Mouse (Mus musculus): ENCODE measurements around the gene Btbd2. TPM values are rescaled to one million over a fixed set of nuclear protein-coding genes. Genes with fewer than 3 reads are reported as not detected.

Gene Btbd2
- polyA plus RNA-seq, 1 experiment from 2014 or later, result 12.7 TPM

DNA sequence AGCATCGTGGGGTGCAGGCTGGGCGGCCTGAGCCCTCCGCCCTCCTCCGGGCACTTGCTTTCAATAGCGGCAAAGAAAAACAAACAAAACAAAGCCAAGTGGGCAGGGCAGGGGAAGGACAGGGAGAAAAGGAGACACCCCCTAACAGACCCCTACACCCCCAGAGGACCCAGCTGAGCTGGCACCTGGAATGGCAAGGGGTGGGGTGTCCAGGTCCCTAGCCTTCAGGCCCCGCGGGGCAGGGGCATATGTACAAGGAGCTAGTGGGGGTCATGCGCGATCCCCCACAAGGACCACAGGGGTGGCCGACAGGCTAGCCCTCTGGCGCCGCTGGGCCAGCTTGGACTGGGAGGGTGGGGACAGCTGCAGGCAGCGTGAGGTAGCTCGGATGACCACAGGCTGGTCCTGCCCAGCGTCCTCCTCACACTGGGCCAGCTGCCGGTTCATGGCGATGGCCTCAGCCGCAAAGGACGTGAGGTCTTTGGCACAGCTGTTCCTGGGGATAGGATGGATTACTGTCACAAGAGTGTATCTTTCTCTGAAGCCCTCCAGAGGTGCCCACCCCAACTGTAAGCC is 10.1 kb upstream of the Btbd2 start:
- H3K27ac ChIP-seq, result no peak overlapping the region

DNA sequence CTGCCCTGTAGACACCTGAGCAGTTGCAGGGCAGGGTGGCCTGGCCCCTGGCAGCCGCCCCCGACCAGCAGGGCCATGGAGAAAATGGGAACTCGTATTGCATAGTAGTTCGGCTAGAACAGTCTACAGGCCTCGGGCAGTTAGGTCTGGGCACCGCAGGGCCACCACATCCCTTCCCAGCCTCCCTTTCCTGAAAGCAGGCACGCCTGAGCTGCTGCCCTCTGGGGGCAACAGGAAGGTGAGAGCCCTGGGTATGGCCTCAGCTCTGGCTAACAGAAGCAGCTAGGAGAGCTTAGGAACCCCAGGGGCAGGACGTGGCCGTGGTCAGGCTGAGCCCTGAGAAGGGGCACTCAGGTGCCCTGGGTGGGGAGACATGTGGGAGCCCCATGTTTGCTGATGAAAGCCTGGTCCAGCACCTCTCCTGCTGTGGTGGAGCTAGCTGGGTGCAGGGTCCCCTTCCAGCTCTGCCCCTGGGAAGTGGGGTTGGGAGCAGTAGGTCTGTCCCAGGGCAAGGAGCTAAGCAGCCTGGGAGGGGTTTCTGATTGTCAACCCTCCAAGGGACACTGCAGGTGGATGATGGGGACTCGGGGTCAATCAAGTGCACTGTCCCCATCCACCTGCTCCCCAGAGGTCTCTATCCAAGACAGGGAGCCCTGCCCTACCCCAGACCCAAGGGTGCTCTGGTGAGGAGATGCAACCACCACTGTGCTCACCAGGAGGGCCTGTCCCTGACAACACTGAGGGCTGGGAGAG is 9.3 kb upstream of the Btbd2 start:
- Histone ChIP-seq H3K9ac (peak overlapping the region; percentile 28; the same call in 1 of the 2 replicates), H3K27me3 (no peaks in the 10 kb centered on the region), H3K4me1 (replicated peaks) (peaks cover 66% of the 10 kb centered on the region), H3K4me3 (replicated peaks) (no peak overlapping the region), H3K4me2 (no peak overlapping the region), H3K9me3 (replicated peaks) (no peaks in the 10 kb centered on the region), H3K27ac (peak overlapping the region; percentile 83; the same call in 1 of the 2 replicates), H3K36me3 (peaks cover 59% of the 10 kb centered on the region)
- WGBS (ENCODE audit: insufficient replicate concordance), result 75% methylated on average over 10 of the region's 10 CpGs
- DNase-seq (no peak), ATAC-seq (ENCODE audit: low read depth) (no peak)

More for the DNA sequence above, 10.1 kb upstream of the Btbd2 start:
- peaks cover 68% of the 10 kb centered on the region for H3K4me1 ChIP-seq (replicated peaks)
- WGBS (ENCODE audit: insufficient replicate concordance), result 81% methylated on average over 19 of the region's 19 CpGs
- H3K9me3 ChIP-seq (replicated peaks), result no peaks in the 10 kb centered on the region
- peaks cover 67% of the 10 kb centered on the region for H3K36me3 ChIP-seq
- H3K9ac ChIP-seq, result no peak overlapping the region
- no peaks in the 10 kb centered on the region for H3K27me3 ChIP-seq
- H3K4me2 ChIP-seq, result no peak overlapping the region
- H3K4me3 ChIP-seq (replicated peaks), result no peak overlapping the region
- DNase-seq, result no peak
- no peak for ATAC-seq (ENCODE audit: low read depth)

DNA sequence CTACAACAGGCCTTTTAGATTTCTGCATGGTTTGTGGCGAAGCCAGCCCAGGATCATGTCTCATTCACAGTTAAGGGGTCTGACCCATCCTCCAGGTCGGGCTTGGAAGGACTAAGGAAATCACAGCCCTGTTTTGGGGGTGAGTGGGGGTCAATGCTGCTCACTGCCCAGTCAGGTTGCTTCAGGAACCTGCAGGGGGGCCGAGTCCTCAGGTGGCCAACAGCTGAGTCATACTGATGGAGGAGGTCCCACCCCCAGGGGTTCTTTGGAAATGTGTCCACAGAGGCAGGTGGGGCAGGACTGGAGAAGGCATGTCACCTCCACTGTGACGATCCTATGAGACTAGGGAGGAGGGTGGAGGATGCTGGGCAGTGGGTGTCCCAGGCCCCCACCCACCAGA is 8.6 kb upstream of the Btbd2 start:
- 53% methylated on average over 4 of the region's 4 CpGs for WGBS (ENCODE audit: insufficient replicate concordance)
- Histone ChIP-seq H3K4me2 (peak overlapping the region; percentile 49), H3K4me3 (replicated peaks) (no peak overlapping the region), H3K27ac (peak overlapping the region; percentile 83), H3K36me3 (peaks cover 52% of the 10 kb centered on the region), H3K4me1 (replicated peaks) (peaks cover 69% of the 10 kb centered on the region), H3K9ac (peak overlapping the region; percentile 60; the same call in 1 of the 2 replicates), H3K9me3 (replicated peaks) (no peaks in the 10 kb centered on the region), H3K27me3 (no peaks in the 10 kb centered on the region)
- ATAC-seq (ENCODE audit: low read depth) (no peak), DNase-seq (no peak)

DNA sequence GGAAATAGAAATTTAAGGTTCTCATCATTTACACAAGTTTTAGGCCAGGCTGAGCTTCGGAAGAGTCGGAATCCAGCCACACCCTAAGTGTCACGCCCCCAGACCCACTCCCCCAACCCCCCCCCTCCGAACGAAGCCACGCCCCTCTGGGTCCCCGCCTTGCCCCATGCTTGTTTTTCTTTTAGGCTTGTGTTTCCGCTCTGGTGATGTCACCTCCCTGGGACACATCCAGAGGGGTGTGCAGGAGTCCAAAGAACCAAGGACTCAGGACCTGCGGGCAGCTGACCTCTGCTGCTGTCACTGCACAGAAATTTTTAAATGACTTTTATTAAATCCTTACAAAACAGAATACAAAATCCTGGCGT is 8.1 kb upstream of the Btbd2 start:
- DNase-seq (no peak), ATAC-seq (ENCODE audit: low read depth) (peak; percentile 29; the same call in 1 of the 2 replicates)
- 15% methylated on average over 10 of the region's 10 CpGs for WGBS (ENCODE audit: insufficient replicate concordance)
- H3K4me1 ChIP-seq (replicated peaks), result peaks cover 69% of the 10 kb centered on the region
- peaks cover 47% of the 10 kb centered on the region for H3K36me3 ChIP-seq
- peak overlapping the region; percentile 83 for H3K27ac ChIP-seq
- no peaks in the 10 kb centered on the region for H3K9me3 ChIP-seq (replicated peaks)
- no peaks in the 10 kb centered on the region for H3K27me3 ChIP-seq
- peak overlapping the region; percentile 49 for H3K4me2 ChIP-seq
- H3K4me3 ChIP-seq (replicated peaks), result peak overlapping the region; percentile 7
- H3K9ac ChIP-seq, result peak overlapping the region; percentile 60

DNA sequence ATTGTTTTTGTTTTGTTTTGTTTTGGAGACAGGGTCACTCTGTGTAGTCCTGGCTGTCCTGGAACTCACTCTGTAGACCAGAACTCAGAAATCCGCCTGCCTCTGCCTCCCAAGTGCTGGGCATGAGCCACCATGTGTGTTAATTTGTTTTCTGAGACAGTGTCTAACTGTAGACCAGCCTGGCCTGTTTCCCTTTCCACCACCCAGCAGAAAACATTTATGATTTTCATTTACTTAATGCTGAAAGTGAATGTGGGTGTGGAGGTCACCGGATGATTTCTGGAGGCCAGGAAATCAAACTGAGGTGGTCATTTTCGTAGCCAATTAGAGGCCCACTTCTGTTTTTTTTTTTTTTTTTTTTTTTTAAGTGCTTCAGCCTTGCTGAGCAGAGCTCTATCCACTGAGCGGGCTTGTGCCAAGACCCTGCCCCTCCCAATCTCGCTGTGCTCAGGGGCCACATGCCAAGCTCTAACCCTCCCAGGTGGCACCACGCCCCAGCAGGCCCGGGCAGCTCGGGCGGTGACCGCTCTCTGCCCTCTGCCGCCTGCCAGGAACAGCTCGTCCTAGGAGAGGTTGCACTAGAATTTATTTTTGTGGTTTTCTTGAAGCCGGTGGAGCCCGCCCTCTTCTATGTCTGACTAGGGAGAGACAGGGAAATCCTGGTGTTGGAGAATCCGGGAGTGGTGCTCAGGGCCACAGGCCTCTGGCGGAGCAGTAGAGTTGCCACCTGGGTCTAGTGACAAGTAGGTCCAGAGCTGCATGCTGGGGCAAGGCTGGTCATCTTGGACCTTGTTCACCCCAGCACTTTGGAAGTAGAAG is 7.5 kb upstream of the Btbd2 start:
- H3K4me1 ChIP-seq (replicated peaks), result peaks cover 67% of the 10 kb centered on the region
- peaks cover 42% of the 10 kb centered on the region for H3K36me3 ChIP-seq
- DNase-seq, result no peak

DNA sequence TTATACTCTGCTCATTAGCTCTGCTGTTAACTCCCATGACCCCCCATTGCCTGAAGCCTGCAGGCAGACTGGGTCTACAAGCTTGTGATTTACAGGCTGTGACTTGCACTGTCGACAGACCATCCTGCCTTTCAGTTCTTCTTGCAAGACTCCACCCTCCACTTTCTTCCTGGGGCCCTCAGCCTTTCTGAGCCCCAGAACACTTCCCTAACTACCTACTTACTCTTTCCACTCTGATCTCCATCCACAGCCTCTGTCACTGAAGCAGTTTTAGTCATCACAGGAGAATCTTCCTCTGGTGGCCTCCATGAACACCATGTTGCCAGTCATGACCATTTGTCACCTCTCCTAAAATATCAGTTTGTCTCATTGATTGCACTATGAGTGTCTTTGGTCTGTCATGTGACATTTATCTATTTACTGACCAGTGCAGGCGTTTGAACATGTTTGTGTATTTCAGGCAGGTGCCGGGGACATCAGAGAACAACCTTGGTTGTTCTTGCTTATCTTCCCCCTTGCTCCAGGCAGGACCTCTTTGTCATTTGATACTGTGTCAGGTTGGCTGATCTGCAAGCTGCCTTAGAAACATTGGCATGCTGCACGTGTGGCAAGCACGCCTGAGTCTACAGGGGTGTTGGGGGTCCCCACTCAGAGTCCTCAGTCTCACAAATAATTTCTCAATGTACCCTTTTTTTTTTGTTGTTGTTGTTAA is 6.8 kb upstream of the Btbd2 start:
- DNase-seq, result no peak
- H3K9me3 ChIP-seq (replicated peaks), result no peaks in the 10 kb centered on the region
- peak overlapping the region; percentile 49; the same call in 1 of the 2 replicates for H3K4me2 ChIP-seq
- H3K27ac ChIP-seq, result peak overlapping the region; percentile 83
- no peak overlapping the region for H3K4me3 ChIP-seq (replicated peaks)
- WGBS (ENCODE audit: insufficient replicate concordance), result 7% methylated on average over 5 of the region's 5 CpGs
- no peaks in the 10 kb centered on the region for H3K27me3 ChIP-seq
- ATAC-seq (ENCODE audit: low read depth), result peak; percentile 17; the same call in 1 of the 2 replicates
- H3K36me3 ChIP-seq, result peaks cover 34% of the 10 kb centered on the region
- peaks cover 69% of the 10 kb centered on the region for H3K4me1 ChIP-seq (replicated peaks)
- H3K9ac ChIP-seq, result peak overlapping the region; percentile 60; the same call in 1 of the 2 replicates

More for the DNA sequence above, 7.5 kb upstream of the Btbd2 start:
- Histone ChIP-seq H3K4me2 (peak overlapping the region; percentile 49), H3K9me3 (replicated peaks) (no peaks in the 10 kb centered on the region), H3K27ac (peak overlapping the region; percentile 83), H3K27me3 (no peaks in the 10 kb centered on the region), H3K4me3 (replicated peaks) (peak overlapping the region; percentile 7; the same call in 1 of the 2 replicates), H3K9ac (peak overlapping the region; percentile 60)
- WGBS (ENCODE audit: insufficient replicate concordance), result 16% methylated on average over 16 of the region's 16 CpGs
- peak; percentile 40; the same call in 1 of the 2 replicates for ATAC-seq (ENCODE audit: low read depth)

DNA sequence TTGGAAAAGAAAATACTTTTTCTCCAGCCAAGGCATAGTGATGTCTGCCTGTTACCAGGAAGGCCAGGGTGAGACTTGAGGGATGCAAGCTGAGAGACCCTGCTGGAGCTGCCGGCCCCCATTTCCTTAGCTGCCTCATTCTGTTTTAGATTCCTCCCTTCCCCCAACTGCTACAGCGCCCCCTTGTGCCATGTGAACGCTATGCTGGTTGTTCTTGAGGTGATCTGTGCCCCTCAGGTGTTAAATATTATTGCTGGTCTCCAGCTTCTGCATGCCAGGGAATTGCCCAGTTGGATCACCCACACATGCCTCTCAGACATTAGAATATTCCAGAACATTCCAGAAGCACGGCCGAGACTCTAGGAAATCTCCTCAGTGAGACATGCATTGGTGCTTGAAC is 4.3 kb upstream of the Btbd2 start:
- DNase-seq (peak; percentile 59), ATAC-seq (ENCODE audit: low read depth) (no peak)
- no peak overlapping the region for H3K4me2 ChIP-seq
- H3K9ac ChIP-seq, result no peak overlapping the region
- H3K36me3 ChIP-seq, result peaks cover 9% of the 10 kb centered on the region
- H3K27ac ChIP-seq, result no peak overlapping the region
- no peaks in the 10 kb centered on the region for H3K27me3 ChIP-seq
- H3K4me1 ChIP-seq (replicated peaks), result peaks cover 73% of the 10 kb centered on the region
- WGBS (ENCODE audit: insufficient replicate concordance), result 30% methylated on average over 5 of the region's 5 CpGs
- H3K4me3 ChIP-seq (replicated peaks), result no peak overlapping the region
- H3K9me3 ChIP-seq (replicated peaks), result no peaks in the 10 kb centered on the region

DNA sequence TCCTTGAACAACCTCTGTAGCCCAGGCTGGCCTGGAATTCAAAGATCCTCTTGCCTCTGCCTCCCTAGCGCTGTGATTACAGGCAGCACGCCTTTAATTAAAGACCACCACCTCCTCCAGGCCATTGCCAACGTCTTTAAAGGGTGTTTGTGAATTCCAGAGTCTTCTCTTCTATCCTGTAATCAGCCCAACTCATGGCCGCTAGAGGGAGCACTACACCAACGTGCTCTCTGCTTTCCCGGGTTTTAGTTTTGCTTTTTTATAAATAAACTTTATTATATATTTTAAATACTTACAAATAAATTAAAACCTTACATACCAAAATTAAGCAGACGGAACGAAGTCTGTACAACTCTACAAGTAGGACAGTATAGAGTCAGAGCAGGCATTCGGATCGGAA is 2.3 kb upstream of the Btbd2 start:
- H3K4me3 ChIP-seq (replicated peaks), result peak overlapping the region; percentile 32
- DNase-seq (peak; percentile 58), ATAC-seq (ENCODE audit: low read depth) (no peak)
- H3K36me3 ChIP-seq, result no peaks in the 10 kb centered on the region
- peak overlapping the region; percentile 50 for H3K4me2 ChIP-seq
- H3K27ac ChIP-seq, result peak overlapping the region; percentile 66
- H3K9me3 ChIP-seq (replicated peaks), result no peaks in the 10 kb centered on the region
- H3K9ac ChIP-seq, result peak overlapping the region; percentile 58
- WGBS (ENCODE audit: insufficient replicate concordance), result 18% methylated on average over 10 of the region's 10 CpGs
- peaks cover 70% of the 10 kb centered on the region for H3K4me1 ChIP-seq (replicated peaks)
- no peaks in the 10 kb centered on the region for H3K27me3 ChIP-seq

DNA sequence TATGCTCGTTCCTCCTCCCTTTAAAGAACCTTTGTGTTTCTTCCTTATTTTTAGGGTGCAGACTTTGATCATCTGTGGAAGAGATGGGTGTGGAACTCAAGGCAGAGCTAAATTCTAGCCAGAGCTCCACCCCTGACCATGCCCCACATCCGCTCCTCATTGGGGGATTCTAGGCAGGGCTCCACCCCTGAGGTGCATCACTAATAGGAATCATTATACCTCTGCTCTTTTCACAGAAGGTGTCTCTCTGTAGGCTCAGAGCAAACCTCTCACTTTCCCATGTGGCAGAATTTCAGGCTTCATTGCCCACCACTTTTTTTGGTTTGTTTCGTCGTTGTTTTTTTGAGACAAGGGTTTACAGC is 2.0 kb upstream of the Btbd2 start:
- Histone ChIP-seq H3K36me3 (no peaks in the 10 kb centered on the region), H3K9ac (peak overlapping the region; percentile 58), H3K4me1 (replicated peaks) (peaks cover 66% of the 10 kb centered on the region), H3K27me3 (no peaks in the 10 kb centered on the region), H3K4me3 (replicated peaks) (no peak overlapping the region; the same call in 1 of the 2 replicates), H3K9me3 (replicated peaks) (no peaks in the 10 kb centered on the region), H3K27ac (peak overlapping the region; percentile 88), H3K4me2 (peak overlapping the region; percentile 50)
- WGBS (ENCODE audit: insufficient replicate concordance), result 57% methylated on average over 4 of the region's 4 CpGs
- DNase-seq (peak; percentile 48), ATAC-seq (ENCODE audit: low read depth) (peak; percentile 69)

DNA sequence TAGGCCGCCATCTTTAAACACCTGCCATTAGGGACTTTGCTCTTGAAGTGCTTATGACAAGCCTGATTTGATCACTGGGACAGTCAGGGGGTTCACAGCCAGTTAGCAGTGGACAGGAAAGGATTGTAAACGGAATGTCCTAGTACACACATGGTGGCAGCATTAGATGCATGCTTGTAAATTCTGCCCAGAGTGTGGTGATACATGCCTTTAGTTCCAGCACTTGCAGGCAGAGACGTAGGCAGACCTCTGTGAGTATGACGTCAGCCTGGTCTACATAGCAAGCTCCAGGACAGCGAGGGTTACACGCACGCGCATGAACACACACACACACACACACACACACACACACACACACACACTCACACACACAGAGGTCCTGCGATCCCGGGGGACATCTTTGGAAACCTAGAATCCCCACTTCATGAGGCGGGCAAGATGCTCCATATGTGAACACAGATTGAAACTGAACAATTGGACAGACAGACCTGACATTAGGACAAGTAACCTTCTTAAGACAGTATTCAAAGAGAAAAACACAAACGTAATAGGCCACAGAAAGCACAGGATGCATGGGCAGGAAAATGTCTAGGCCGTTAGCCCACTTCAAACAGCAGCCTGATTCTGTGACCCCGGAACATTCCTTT is 1.4 kb upstream of the Btbd2 start:
- Histone ChIP-seq H3K4me1 (replicated peaks) (peaks cover 66% of the 10 kb centered on the region), H3K4me3 (replicated peaks) (no peak overlapping the region), H3K36me3 (no peaks in the 10 kb centered on the region), H3K9me3 (replicated peaks) (no peaks in the 10 kb centered on the region), H3K4me2 (0 out of 2 replicates have a peak overlapping the region, but pooled peaks have one; percentile 50), H3K9ac (no peak overlapping the region), H3K27ac (peak overlapping the region; percentile 88), H3K27me3 (no peaks in the 10 kb centered on the region)
- 84% methylated on average over 14 of the region's 14 CpGs for WGBS (ENCODE audit: insufficient replicate concordance)
- ATAC-seq (ENCODE audit: low read depth), result no peak
- DNase-seq, result no peak

All from liver, embryonic 13.5 days (tissue).